Mouse (Mus musculus): ENCODE data around the gene Utrn.

The Utrn gene

DNA sequence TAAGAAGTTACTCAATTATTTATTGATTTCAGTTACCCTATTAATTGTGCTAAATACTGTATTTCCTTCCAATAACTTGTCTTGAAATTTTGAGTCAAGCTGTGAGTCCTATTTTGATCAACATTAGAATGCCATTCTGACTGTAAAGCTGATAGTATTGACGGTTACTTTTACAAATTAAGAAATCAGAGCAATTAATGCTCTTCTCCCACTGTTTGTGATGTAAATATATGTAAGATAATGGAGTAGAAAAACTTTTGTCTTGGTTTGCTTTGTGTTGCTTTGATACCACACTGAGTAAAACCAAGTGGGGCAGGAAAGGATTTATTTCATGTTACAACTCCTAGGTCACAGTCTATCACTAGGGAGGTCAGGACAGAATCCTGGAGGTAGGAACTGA is 327.4 kb downstream of the Utrn start:
- no peak for DNase-seq (ENCODE audit: low spot score)

DNA sequence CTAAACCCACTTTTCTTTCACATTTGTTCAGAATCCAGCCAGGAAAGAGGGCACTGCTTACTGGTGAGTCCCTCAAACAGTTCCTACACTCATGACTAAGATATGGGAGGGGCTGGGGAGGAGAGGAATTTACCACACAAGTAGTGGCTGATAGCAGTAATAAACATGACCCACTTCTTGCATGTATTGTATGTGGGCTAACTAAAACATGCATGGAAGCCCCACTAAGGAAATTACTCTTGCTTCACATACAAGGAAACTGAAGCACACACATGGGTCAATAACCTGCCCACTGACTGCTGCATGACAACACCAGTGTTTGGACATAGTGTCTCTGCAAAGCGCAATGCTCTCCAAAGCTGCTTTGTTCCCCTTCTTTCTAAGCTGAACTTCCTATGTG is 333.9 kb downstream of the Utrn start:
- DNase-seq (ENCODE audit: low spot score), result no peak

DNA sequence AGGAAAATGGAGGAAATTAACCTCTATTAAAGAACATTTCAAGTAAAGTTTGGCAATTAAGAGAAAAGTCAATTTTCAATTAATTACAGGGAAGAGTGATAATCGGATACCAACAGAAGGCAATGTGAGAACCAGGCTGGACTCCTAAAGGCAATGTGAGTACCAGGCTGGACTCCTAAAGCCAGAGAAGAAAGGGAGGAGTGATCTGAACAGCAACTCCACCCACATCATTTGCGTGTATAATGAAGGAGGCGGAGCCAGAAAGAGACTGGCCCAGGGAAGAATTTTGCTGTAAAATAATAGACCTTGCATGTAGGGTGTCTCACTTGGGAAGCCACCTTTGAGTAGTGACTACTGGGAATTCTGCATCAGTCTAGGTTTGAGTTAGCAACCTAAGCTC is 334.4 kb downstream of the Utrn start:
- DNase-seq (ENCODE audit: low spot score), result no peak

DNA sequence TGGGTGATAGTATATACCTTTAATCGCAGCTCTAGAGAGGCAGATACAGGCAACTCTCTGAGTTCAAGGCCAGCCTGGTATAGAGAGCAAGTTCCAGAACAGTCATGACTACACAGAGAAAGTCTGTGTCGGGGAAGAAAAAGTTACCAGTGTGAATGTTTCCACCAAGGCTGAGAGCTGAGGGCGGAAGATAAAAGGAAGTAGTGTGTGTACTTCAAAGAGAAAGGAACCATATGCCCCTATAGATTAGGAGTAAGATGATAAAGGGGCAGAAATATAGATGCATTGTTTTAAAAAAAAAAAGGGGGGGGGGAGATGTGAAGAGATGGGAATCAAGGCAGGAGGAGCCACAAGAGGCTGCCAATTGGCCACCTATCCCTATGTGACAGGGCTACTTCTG is 334.9 kb downstream of the Utrn start:
- DNase-seq (ENCODE audit: low spot score), result no peak

DNA sequence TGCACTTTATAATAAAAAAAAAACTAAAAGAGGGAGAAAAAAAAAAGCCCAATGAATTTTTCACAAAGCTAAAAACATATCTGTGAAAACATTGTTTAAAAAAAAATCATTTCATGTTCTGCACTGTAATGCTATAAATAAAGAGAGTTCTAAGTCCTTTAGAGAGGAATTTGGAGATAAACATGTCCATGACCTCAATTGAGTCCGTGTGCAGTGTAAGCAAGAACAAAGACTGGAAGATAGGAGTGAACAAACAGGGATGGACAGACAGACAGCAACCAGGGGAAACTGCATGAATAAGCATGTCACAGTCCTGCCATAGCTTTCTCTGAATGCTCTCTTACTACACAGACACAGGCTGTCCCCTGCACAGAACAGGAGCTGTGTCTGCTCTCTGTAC is 347.1 kb downstream of the Utrn start:
- DNase-seq (ENCODE audit: low spot score), result no peak

DNA sequence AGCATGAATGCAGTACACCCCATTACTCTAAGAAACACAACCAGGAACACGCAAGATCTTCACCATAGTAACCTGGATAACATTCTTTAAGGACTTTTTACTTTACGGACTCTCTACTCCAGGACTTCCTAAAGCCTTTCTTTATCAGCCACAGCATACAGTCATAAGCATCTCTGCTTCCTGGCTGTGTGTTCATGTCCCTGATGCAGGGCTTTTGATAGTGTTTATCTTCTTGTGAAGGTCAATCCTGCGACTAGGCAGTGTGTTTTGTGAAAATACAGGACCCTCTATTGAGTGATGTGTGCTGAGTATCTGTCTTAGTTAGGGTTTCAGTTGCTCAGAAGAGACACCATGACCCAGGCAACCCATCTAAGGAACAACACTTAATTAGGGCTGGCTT is 351.0 kb downstream of the Utrn start:
- DNase-seq (ENCODE audit: low spot score), result no peak

DNA sequence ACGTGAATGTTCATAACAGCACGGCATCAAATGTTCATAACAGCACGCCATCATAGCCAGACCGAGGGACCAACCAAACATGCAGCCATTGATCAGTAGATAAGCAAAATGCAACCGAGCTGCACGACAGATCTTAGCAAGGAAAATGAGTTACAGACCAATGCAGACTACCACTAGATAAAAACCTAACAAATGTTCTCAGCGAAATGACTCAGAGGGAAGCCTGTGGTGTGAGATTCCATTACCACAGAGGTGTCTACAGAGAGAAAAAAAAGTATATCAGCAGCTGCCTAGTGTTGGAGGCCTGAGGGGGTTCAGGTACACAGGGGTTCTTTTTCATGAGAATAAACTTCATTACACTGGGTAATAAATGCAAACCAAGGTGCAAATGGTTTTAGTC is 363.6 kb downstream of the Utrn start:
- DNase-seq (ENCODE audit: low spot score), result no peak

DNA sequence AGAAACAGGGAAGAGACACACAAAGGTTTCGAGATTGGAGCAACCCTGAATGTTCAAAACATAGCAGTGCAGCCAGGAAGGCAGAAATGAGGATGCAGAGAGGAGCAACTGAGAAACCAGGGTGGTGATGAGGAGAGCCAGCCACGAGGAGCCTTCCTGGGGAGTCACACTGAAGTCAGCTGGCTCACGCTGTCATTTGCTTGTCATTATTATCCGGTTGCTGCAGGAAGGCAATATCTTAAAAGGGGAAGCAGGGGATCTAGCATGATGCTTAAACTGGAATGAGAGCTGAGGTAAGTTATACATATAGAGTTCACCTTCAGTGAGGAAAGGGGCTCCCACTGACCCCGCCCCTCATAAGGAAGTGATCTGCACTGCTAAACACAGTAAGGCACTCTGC is 368.7 kb downstream of the Utrn start:
- no peak for DNase-seq (ENCODE audit: low spot score)

DNA sequence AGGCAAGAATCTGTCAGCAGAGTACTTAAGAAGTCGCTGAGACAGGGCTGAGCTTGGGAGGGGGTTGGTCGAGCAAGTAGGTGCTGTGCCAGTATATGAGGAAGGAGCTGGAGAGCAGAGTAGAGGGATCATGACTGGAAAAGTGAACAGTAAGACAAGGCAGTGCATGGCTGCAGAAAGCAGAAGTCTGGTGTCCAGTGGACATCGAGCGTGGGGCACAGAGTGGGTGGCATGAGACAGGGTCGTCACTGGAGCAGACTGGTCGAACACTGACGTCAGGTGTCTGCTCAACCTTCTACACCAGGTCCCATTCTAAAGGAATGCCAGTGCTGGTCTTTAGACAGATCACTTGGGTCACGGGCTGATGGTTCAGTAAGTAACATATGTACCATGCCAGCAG is 371.6 kb downstream of the Utrn start:
- DNase-seq (ENCODE audit: low spot score), result no peak

DNA sequence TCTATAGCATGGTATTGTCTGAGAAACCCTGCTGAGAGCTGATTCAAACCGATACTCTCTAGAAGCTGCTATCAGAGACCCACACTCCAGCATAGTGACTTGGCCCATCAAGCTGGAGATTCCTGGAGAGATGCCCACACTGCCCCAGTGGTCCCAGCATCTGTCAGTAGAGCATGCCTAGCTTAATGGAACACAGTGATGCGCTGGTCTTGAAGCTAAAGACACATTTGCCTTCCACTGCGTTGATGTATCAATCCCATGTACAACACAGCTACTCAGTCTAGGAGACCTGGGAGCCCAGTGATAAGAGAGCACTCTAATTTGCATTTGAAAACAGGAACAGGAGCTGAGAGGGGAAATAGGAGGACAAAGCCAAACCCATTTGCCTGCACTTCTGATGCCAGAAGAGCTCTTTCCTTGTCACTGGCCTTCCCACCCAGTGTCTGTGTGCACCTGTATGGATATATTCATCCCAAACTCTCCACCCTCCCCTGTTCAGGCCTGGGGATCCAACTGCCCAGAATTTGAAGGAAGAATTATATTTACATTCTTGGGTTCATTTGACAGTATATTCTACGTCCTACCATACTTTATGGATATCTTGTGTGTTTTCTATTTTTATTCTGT is 379.5 kb downstream of the Utrn start:
- DNase-seq (ENCODE audit: low spot score), result no peak

DNA sequence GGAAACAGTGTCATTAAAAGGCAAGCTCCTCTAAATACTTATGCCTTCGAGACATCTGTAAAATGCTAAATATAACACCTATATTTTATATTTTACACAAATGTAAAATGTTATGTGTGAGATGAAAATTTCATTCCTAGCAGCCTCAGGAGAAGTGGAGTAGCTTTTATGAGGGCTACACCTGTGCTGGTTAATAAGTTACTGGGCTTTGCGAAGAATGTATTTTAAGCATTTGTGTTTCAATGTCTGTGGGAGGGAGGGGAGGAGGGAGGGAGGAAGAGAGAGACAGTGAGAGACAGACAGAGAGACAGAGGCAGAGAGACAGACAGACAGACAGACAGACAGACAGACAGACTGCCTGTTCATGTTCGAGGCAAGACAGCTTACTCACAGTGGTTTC is 380.6 kb downstream of the Utrn start:
- no peak for DNase-seq (ENCODE audit: low spot score)

DNA sequence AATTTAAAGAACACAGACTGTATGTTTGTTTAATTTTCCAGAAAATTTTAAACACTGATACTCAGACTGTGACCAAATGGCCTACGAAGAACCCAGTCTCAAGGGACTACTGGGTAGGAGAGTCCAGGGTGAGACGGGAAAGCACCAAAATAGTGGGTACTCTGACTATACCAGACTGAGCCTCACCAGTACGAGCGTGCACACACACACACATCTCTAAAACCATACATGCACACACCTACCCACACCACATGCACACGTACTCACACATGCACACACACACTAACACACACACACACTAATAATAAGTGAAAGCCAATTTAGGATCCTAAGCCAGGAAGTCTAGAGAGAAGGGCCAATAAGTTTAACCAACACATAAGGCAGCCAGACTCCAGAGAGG is 381.0 kb downstream of the Utrn start:
- DNase-seq (ENCODE audit: low spot score), result no peak

DNA sequence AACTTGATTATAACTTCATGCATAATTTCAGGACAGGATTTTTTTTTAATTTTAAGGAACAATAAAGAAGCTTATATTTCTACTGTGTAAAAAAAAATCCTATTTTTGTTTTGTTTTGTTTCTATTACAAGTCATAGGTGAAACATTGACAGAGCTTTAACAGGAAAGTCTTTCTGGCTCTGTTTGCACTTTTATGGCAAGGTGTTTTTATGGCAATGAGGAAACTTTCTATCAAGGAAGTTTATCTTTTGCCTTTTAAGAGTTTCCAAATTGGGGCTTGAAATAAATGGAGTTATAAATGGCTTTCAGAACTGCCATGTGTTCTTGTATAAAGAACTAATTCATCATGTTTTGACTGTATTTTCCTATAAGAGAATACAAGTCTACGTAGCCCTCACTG is 385.7 kb downstream of the Utrn start:
- no peak for DNase-seq (ENCODE audit: low spot score)

DNA sequence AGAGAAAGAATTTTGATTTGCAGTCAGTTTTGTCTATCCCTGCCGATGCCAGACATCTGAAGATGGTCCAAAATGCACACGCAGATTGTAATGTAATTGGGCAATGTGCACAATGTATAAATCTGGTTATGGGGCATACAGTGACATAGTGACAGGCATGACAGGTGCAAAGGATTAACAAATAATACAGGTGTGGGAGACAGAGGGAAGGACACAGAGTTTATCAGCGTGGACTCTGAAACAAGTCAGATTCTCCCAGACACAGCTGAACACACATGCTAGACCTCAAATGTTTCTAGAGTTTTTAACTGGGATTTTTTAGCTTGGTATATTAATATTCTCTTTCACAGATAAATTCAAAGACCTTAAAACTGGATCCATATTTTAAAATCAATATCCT is 386.2 kb downstream of the Utrn start:
- no peak for DNase-seq (ENCODE audit: low spot score)

DNA sequence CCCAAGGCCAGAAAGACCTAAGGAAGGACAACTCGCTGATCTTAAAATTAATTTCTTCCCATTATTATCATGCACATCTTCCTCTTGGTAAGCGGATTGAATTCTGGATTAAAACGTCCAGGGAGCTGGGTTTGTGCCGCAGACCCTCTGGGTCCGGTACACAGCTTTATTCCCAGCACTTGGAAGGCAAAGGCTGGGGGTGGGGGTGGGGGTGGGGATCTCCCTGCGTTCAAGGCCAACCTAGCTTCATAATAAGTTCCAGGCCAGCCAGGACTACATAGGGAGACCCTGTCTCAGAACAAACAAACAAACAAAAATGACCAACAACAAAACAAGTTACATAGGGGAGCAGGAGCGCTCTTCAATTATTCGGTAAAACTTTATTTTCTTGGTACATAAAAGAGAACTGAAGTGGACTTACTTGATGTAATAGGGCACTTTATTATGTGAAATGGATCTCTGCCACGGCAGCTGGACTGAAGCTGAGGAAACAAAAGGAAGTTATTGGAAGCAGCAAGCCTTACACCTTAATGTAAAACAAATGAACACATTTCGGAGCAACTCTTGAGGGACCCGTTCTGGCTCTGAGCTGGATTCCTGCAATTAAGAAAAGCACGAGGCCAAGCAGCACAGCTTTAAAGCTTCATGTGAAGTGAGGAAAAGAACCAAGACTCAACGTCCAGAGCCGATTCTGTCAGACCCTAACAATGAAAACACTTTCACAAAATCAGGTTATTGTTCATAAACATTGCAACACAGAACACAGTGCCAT is 394.1 kb downstream of the Utrn start:
- no peak for DNase-seq (ENCODE audit: low spot score)

DNA sequence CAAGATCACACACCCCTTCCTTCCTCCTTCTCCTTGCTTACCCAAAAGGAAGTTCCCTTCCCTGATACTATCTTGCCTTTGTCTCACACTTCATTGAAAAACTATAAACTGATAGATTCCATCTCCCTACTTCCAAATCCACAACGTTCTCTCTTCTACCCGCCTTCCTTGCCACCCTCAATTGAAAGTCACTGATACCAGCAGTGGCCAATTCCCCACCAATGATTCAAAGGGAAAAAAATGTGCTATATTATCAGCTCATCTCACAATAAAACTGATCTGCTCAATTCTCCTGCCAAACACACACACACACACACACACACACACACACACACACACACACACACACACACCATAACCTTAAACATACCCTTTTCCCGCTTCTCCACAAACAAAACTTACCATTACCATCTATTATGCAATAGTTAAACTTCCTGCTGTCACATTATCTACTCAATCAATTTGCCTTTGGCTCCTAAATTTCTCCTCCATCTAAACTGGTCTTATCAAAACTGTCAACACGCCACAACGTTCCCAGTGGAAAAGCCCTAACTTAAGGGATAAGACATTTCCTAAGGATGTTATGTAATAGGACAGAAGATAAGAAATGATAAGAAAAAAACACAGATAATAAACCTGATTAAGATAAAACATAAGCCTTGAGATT is 399.6 kb downstream of the Utrn start:
- DNase-seq (ENCODE audit: low spot score), result no peak

DNA sequence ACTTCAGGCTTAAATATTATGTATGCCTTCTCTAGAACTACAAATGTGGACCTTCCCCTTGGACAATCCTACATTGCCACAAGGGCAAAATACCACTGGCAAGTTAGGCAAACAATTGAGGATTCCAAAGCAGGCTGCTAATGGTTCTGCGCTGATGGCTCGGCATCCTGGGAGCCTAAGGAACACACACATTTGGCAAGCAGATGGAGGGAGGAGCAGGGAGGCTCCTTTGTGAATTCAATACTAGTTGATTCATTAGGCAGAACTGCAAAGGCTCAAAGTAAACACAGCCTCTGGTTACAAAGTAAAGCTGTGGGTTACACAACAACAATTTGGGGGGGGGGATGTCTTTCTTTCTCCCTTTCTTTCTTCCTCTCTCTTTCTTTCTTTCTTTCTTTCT is 401.6 kb downstream of the Utrn start:
- DNase-seq (ENCODE audit: low spot score), result peak; percentile 33

DNA sequence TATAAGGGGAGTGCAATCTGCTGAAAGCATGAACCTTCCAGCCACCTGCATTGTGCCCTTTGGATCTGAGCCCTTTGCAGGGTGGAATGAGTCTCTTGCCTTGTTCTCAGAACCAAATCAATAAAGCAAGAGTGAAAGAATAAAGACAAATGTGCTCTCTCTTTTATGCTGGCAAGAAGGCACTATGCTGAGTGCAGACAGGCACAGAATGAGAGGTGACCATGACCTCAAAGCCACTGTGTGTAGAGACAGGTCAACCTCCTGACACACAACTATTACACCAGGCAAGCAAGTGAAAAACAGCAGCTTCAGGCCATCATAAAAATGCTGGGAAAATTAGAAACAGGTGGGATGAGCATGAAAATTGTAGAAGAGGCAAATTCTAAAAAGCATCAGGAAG is 408.2 kb downstream of the Utrn start:
- DNase-seq (ENCODE audit: low spot score), result no peak

DNA sequence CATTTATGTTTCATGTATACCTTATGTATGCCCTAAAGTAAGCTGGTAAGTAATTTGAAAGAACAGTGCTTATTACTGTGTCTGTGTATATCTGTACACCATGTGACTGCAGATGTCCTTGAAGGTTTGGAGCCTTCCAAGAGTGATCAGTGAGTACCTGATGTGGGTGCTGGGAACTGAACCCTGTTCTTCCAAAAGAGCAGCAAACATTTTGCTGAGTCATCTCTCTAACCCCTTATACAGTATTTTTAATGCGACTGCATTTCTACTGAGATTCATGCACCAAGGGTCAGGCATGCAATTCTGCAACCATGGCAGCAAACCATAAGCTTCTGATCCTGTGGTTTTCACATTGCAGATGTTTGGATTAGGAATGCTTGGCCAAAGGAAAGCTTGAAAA is 412.3 kb downstream of the Utrn start:
- DNase-seq (ENCODE audit: low spot score), result no peak

DNA sequence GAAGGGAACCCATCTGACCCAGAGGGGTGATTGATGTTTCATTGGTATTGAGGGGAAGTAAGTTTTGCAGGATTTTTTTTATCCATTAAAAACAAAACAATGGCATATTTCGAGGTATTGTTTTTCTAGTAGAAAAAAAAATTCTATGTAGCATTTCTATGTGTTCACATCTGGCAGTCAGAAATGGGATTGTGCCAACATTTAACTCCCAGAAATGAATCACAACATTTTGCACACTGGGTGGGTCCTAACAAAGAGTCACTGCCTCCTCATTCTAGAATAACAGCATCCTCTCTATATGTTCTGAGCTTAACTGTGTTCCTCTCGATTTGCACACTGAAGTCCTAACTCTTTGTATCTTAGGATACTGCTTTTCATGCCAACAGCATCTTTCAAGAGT is 416.5 kb downstream of the Utrn start:
- no peak for DNase-seq (ENCODE audit: low spot score)

DNA sequence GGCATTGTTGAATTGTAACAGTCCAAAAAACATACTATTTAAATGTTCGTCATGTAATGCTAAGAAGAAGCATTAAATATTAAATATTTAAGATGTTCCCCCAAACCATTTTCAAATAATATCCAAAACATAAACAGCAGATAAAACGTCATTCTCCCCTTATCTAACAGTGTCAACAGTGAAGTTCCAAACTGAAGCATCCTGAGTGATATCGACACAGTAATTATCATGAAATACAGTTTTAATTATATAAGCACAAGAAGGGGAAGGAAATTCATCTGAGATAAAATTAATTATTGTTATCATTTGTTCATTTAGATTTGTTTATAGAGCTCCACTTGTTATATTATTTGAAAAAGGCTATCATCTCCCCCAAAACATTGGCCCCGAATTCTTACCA is 425.0 kb downstream of the Utrn start:
- no peak for DNase-seq (ENCODE audit: low spot score)

DNA sequence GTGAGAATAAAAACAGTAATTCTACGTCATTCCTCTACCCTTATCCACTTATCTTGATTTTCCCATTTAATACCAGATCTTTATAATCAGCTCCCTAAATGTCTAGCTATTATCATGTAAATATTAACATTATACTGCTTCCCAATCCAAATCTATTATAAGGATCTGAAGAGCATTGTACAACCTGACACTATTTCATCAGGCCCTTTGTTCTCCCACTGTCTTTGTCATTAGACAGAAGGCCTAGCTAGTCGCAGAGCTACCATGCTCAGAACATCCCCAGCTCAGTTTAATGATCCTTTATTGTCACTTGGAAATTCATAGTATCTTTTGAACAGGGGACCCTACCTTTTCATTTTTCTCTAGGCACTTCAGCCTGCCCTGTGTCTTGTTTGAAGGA is 436.0 kb downstream of the Utrn start:
- DNase-seq (ENCODE audit: low spot score), result no peak

DNA sequence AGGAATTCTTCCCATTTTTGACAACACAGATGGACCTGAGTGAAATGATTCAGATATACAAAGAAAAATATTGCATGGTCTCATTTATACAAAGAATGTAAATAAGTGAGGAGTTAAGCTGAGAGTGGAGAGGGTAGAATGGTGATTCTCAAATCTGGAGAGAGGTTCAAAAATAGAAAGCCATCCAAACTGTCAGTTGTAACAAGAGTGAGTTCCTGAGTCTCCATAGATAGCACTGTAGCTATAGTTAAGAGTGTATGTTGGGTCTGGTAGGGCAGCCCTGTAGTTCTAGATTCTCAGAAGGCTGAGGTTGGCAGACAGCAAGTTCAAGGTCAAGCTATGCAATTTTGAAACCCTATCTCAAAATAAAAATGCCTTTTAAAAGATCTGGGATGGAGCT is 438.8 kb downstream of the Utrn start:
- DNase-seq (ENCODE audit: low spot score), result no peak

DNA sequence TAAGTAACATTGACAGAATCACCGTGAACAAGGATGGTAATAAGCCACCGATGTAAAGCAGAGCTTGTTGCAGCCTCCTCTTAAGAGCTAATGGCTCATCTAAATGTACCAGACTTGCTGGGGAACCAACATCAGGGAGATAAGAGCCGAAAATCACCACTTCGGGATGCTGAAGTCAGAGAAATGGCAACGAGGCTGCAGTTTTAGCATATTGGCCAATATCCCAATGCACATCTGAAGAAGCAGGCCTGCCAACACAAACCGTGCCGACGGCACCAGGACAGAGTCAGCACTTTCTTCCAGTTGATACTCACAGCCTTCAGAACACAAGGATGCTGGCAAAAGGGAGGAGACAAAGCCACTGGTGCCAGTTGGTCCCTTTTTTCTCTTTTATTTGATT is 442.3 kb downstream of the Utrn start:
- DNase-seq (ENCODE audit: low spot score), result no peak
